Mouse (Mus musculus): ENCODE data around the gene B4galt7. TPM values are rescaled to one million over a fixed set of nuclear protein-coding genes. Genes with fewer than 3 reads are reported as not detected.

The B4galt7 gene
- polyA plus RNA-seq, 1 experiment: 15.6 TPM

- Histone ChIP-seq H3K27me3 (ENCODE audit: control insufficient read depth, insufficient read depth, low read length) (no peaks in the 10 kb centered on the region), H3K36me3 (ENCODE audit: control insufficient read depth, insufficient read depth, low read length) (peaks cover 2% of the 10 kb centered on the region; the same call in 1 of the 2 replicates), H3K4me1 (ENCODE audit: control insufficient read depth, insufficient read depth, low read length) (peaks cover 4% of the 10 kb centered on the region), H3K27ac (ENCODE audit: control insufficient read depth, insufficient read depth, low read depth, low read length) (no peak overlapping the region), H3K4me3 (ENCODE audit: control insufficient read depth, low read depth, low read length) (no peak overlapping the region)
- peak; percentile 79; the same call in 1 of the 2 replicates for TF ChIP-seq CTCF (IDR thresholded peaks at IDR 0.05; ENCODE audit: control insufficient read depth, insufficient read depth, insufficient replicate concordance, low read depth, low read length)
- TF ChIP-seq POLR2A (IDR thresholded peaks at IDR 0.05; ENCODE audit: control insufficient read depth, low read depth, low read length): no peak
These were observed 1.9 kb downstream of the B4galt7 start for GRCm38 (mm10) chr13:55601611-55602010.

DNA sequence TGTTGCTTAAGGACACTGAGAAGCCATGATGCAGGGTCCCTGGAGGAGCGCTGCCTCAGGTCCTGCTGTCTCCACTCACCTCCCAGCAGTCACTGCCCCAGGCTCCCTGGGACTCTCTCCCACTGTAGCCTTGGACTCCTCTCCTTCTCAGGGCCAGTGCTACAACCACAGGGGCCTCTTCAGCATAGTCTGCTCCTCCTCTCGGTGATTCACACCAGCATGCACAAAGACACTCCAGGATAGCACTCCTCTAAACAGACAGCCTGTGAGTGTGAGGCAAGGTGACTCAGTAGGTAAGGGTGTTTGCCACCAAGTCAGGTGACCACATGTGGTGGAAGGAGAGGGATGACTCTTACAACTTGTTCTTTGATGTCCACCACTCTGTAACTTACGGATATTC is 4.9 kb downstream of the B4galt7 start:
- Histone ChIP-seq H3K27me3 (ENCODE audit: control insufficient read depth, insufficient read depth, low read length) (no peaks in the 10 kb centered on the region), H3K36me3 (ENCODE audit: control insufficient read depth, insufficient read depth, low read length) (no peaks in the 10 kb centered on the region; the same call in 1 of the 2 replicates), H3K4me3 (ENCODE audit: control insufficient read depth, low read depth, low read length) (no peak overlapping the region), H3K27ac (ENCODE audit: control insufficient read depth, insufficient read depth, low read depth, low read length) (no peak overlapping the region), H3K4me1 (ENCODE audit: control insufficient read depth, insufficient read depth, low read length) (peaks cover 4% of the 10 kb centered on the region)
- TF ChIP-seq POLR2A (IDR thresholded peaks at IDR 0.05; ENCODE audit: control insufficient read depth, low read depth, low read length) (no peak), CTCF (IDR thresholded peaks at IDR 0.05; ENCODE audit: control insufficient read depth, insufficient read depth, insufficient replicate concordance, low read depth, low read length) (no peak)

DNA sequence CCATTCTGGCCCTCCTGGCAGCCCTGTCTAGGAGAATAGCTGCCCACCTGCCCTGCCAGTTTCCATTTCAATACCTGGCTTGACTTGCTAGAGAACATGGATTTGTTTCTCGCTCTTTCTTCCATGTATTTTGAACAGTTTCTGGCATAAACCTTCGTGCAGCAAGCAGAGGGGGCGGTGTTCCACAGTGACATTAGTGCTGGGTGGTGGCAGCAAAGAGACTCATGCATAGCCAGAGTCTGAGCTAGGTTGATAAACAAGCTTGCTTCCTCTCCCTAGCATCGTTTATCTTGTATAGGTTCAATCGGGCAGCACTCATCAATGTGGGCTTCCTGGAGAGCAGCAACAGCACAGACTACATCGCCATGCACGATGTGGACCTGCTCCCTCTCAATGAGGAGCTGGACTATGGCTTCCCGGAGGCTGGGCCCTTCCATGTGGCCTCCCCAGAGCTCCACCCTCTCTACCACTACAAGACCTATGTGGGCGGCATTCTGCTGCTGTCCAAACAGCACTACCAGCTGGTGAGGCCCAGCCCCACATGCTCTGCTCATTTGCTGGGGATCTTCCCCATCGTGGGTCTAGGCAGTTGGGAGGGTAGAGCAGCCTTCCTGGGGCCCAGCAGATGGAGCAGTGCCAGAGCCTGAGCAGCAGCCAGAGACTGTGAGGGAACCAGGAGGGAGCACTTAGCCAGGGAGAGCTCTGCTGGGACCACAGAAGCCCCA is 7.4 kb downstream of the B4galt7 start:
- Histone ChIP-seq H3K4me1 (ENCODE audit: control insufficient read depth, insufficient read depth, low read length) (no peaks in the 10 kb centered on the region), H3K27ac (ENCODE audit: control insufficient read depth, insufficient read depth, low read depth, low read length) (no peak overlapping the region), H3K4me3 (ENCODE audit: control insufficient read depth, low read depth, low read length) (no peak overlapping the region), H3K27me3 (ENCODE audit: control insufficient read depth, insufficient read depth, low read length) (no peaks in the 10 kb centered on the region), H3K36me3 (ENCODE audit: control insufficient read depth, insufficient read depth, low read length) (no peaks in the 10 kb centered on the region; the same call in 1 of the 2 replicates)
- TF ChIP-seq POLR2A (IDR thresholded peaks at IDR 0.05; ENCODE audit: control insufficient read depth, low read depth, low read length) (no peak), CTCF (IDR thresholded peaks at IDR 0.05; ENCODE audit: control insufficient read depth, insufficient read depth, insufficient replicate concordance, low read depth, low read length) (no peak)

DNA sequence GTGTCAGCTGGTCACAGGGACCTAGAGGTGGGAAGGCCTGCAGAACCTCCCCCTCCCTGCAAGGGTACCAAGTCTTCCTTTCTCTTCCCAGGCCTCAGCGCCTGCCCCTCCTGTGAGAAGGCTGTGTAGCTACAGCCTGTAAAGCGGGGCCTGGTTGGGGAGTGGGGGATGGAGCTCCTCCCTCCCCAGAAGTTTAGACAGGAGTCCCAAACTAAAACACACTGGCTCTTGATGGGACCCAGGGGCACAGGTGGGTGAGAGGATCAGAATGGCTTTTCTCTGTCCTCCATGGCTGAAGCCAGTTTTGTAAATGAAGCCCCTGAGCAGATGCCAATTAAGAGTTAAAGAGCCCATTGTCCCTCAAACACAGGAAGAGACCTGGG is 7.9 kb downstream of the B4galt7 start:
- H3K36me3 ChIP-seq (ENCODE audit: control insufficient read depth, insufficient read depth, low read length): no peaks in the 10 kb centered on the region; the same call in 1 of the 2 replicates

DNA sequence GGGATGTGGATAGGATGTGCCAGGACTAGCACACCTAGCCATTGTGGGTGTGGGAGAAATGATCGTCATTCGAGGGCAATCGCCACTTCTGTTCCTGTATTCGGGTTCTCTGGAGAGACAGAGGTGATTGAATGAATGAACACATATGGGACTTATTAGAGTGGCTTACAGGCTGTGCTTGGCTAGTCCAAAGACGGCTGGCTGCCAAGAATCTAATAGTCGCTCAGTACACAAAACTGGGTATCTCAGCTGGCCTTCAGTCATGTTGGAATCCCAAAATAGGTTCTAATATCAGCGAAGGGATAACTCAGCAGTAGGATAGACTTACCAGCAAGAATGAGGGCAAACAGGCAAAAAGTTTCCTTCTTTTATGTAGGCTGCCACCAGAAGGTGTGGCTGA is 12.3 kb downstream of the B4galt7 start:
- no peak overlapping the region for H3K4me3 ChIP-seq (ENCODE audit: control insufficient read depth, low read depth, low read length)
- no peak overlapping the region for H3K27ac ChIP-seq (ENCODE audit: control insufficient read depth, insufficient read depth, low read depth, low read length)
- no peak for TF ChIP-seq CTCF (IDR thresholded peaks at IDR 0.05; ENCODE audit: control insufficient read depth, insufficient read depth, insufficient replicate concordance, low read depth, low read length)
- TF ChIP-seq POLR2A (IDR thresholded peaks at IDR 0.05; ENCODE audit: control insufficient read depth, low read depth, low read length): no peak

More for the DNA sequence above, 7.9 kb downstream of the B4galt7 start:
- no peaks in the 10 kb centered on the region for H3K4me1 ChIP-seq (ENCODE audit: control insufficient read depth, insufficient read depth, low read length)
- no peaks in the 10 kb centered on the region for H3K27me3 ChIP-seq (ENCODE audit: control insufficient read depth, insufficient read depth, low read length)
- H3K27ac ChIP-seq (ENCODE audit: control insufficient read depth, insufficient read depth, low read depth, low read length): no peak overlapping the region
- TF ChIP-seq POLR2A (IDR thresholded peaks at IDR 0.05; ENCODE audit: control insufficient read depth, low read depth, low read length): no peak
- no peak for TF ChIP-seq CTCF (IDR thresholded peaks at IDR 0.05; ENCODE audit: control insufficient read depth, insufficient read depth, insufficient replicate concordance, low read depth, low read length)
- H3K4me3 ChIP-seq (ENCODE audit: control insufficient read depth, low read depth, low read length): no peak overlapping the region

DNA sequence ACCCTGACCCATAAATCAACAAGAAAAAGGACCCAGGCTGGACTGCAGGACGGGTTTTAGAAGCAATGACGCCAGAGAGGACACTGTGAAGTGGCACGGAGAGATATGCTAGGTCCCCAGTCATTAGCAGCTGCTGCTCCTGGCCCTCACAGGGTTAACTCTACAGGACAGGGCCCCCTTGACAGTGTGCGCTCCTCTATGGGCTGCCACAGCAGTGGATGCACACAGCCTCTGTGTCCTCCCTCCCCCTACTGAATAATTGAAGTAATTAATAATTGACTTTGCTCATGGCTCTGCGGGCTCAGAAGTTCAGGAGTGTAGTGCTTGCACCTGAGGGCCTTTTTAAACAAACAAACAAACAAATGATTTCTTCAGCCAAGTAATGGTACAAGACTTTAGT is 13.8 kb downstream of the B4galt7 start:
- Histone ChIP-seq H3K4me3 (ENCODE audit: control insufficient read depth, low read depth, low read length) (no peak overlapping the region), H3K4me1 (ENCODE audit: control insufficient read depth, insufficient read depth, low read length) (no peaks in the 10 kb centered on the region), H3K36me3 (ENCODE audit: control insufficient read depth, insufficient read depth, low read length) (no peaks in the 10 kb centered on the region), H3K27me3 (ENCODE audit: control insufficient read depth, insufficient read depth, low read length) (no peaks in the 10 kb centered on the region), H3K27ac (ENCODE audit: control insufficient read depth, insufficient read depth, low read depth, low read length) (no peak overlapping the region)
- TF ChIP-seq POLR2A (IDR thresholded peaks at IDR 0.05; ENCODE audit: control insufficient read depth, low read depth, low read length): no peak

More for the DNA sequence above, 12.3 kb downstream of the B4galt7 start:
- Histone ChIP-seq H3K36me3 (ENCODE audit: control insufficient read depth, insufficient read depth, low read length) (no peaks in the 10 kb centered on the region), H3K4me1 (ENCODE audit: control insufficient read depth, insufficient read depth, low read length) (no peaks in the 10 kb centered on the region), H3K27me3 (ENCODE audit: control insufficient read depth, insufficient read depth, low read length) (no peaks in the 10 kb centered on the region)

DNA sequence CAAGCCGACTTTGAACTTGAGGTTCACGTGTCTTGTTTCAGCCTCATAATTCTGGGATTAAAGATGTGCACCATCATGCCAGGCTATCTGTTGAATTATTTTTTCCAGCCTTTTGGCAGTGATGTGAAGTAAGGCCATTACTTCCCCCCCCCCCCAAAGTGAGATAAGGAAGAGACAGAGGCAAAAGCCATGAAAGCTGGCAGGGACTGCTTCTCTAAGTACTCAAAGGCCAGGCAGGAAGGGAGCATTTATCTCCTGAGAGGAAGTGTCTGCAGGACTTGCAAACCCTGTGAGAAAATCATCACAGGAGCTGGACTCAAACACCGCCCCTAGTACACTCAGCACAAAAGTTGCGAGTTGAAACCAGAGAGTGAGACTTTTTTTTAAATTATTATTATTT is 19.6 kb downstream of the B4galt7 start:
- Histone ChIP-seq H3K27me3 (ENCODE audit: control insufficient read depth, insufficient read depth, low read length) (no peaks in the 10 kb centered on the region), H3K36me3 (ENCODE audit: control insufficient read depth, insufficient read depth, low read length) (no peaks in the 10 kb centered on the region), H3K27ac (ENCODE audit: control insufficient read depth, insufficient read depth, low read depth, low read length) (no peak overlapping the region), H3K4me1 (ENCODE audit: control insufficient read depth, insufficient read depth, low read length) (peaks cover 2% of the 10 kb centered on the region), H3K4me3 (ENCODE audit: control insufficient read depth, low read depth, low read length) (no peak overlapping the region)
- no peak for TF ChIP-seq POLR2A (IDR thresholded peaks at IDR 0.05; ENCODE audit: control insufficient read depth, low read depth, low read length)
- no peak for TF ChIP-seq CTCF (IDR thresholded peaks at IDR 0.05; ENCODE audit: control insufficient read depth, insufficient read depth, insufficient replicate concordance, low read depth, low read length)

Data from testis, adult 2 months (tissue).